Mouse (Mus musculus): Measurements from ENCODE around the gene Cdc16. TPM values are rescaled to one million over a fixed set of nuclear protein-coding genes. Genes with fewer than 3 reads are reported as not detected.
"Not testable (repeated sequence)": the region's sequence is repeated elsewhere in the genome, so short reads cannot be mapped to it uniquely, and the experiment has no call there.

Cdc16 gene
- polyA plus RNA-seq (2015; fragmentation: Nextera tagmentation; extraction: Ambion mirVana), result 132 and 143 TPM in 2 replicates

DNA sequence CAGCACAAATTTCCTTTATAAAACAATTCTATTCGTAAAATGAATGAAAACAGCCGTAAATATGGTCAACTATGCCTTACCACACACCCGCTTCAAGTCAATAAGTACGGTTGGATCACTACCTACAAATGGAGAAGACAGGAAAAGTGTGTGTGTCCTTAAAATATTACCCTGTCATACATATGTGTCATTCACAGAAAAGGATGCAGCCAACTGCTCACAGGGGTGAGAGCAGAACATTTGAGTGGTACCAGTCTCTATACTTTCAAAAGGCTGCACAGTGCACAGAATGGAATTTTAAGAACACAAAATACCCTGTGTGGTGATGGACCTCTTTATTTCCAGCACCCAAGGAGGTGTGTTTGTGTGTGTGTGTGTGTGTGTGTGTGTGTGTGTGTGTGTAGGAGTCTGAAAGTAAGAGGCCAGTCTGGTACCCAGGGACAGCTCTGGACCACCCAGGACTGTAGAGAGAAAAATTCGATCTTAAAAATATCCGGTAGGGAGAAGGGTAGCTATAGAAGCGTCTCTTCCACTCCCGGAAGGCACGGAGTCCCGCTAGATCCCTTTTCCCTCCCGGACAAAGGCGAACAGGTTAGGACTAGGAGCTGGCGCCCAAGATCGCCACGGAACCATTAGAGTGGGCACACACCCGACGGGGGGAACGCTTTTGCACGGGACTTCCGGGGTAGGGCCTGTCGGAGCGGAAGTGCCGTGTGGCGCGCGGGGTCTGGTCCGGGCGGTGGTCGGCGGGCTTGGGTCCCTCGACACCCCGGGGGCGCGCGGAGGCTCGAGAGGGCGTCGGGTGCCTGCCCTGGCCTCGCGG lies at the start of gene Cdc16:
Cdc16 (plus strand) TSS at position 695 of the 823 bp plus-strand sequence.
- peak within 1 kb of the TSS; percentile 92 for H3K9ac ChIP-seq
- peak within 1 kb of the TSS; percentile 89 for H3K27ac ChIP-seq
- 7% methylated on average over 40 of the region's 40 CpGs for WGBS
- H3K9me3 ChIP-seq, result no peaks in the 10 kb centered on the region
- H3K36me3 ChIP-seq, result peaks cover 5% of the 10 kb centered on the region
- ATAC-seq, result peak; percentile 96
- H3K4me3 ChIP-seq (replicated peaks), result peak within 1 kb of the TSS; percentile 98
- H3K4me2 ChIP-seq (replicated peaks), result peak within 1 kb of the TSS; percentile 73
- H3K27me3 ChIP-seq (replicated peaks), result no peaks in the 10 kb centered on the region
- H3K4me1 ChIP-seq (replicated peaks), result peaks cover 6% of the 10 kb centered on the region

- no peak overlapping the region for H3K9ac ChIP-seq
- H3K9me3 ChIP-seq, result no peaks in the 10 kb centered on the region
- H3K27me3 ChIP-seq (replicated peaks), result no peaks in the 10 kb centered on the region
- ATAC-seq, result no peak
- H3K4me1 ChIP-seq (replicated peaks), result peaks cover 5% of the 10 kb centered on the region
- no peak overlapping the region for H3K4me2 ChIP-seq (replicated peaks)
- WGBS, result 90% methylated on average over 5 of the region's 5 CpGs
- no peaks in the 10 kb centered on the region for H3K36me3 ChIP-seq
- no peak overlapping the region for H3K4me3 ChIP-seq (replicated peaks)
- no peak overlapping the region for H3K27ac ChIP-seq
Observed at GRCm38 (mm10) chr8:13708514-13708913, 49.0 kb upstream of the Cdc16 start.

DNA sequence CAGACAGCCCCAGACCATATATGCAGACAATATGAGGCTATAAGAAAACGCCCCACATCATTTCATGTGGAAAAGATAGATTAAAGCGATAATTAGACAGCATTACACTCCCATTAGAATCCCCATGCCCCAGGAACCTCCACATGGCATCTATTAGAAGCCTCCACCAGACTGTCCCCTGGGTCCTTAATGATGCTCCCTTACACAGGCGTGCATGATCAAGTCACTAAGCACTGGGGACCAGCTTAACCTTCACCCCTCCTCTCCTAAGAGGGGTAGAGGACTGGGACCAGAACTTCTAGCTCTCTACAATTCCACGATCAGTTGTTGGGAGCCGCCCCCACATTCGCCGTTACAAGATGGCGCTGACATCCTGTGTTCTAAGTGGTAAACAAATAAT lies 38.5 kb upstream of the Cdc16 start:
- no peak for ATAC-seq
- Histone ChIP-seq H3K36me3 (no peaks in the 10 kb centered on the region), H3K9ac (no peak overlapping the region), H3K27ac (no peak overlapping the region), H3K4me1 (replicated peaks) (no peaks in the 10 kb centered on the region), H3K4me2 (replicated peaks) (no peak overlapping the region), H3K4me3 (replicated peaks) (no peak overlapping the region), H3K27me3 (replicated peaks) (no peaks in the 10 kb centered on the region), H3K9me3 (no peaks in the 10 kb centered on the region)
- 91% methylated on average over 8 of the region's 8 CpGs for WGBS

DNA sequence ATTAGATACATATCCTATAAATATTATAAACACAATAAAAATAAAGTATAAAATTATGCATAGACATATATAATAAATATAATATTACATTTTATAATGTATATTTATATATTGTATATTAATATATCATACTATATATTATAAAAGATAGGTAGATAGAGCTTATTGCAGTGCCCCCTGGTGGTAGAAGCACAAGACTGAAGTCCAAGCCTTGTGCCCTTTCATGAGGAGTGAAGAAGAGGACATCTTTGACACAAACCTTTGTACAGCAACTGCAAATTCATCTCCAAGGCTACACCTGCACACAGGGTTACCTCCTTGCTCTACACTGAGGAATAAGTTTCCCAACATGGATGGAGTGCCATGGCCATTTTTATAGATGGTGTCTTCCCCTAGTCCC lies 31.8 kb upstream of the Cdc16 start:
- no peak for ATAC-seq
- H3K36me3 ChIP-seq, result no peaks in the 10 kb centered on the region
- no peak overlapping the region for H3K27ac ChIP-seq
- no peak overlapping the region for H3K9ac ChIP-seq
- no peaks in the 10 kb centered on the region for H3K9me3 ChIP-seq
- no peaks in the 10 kb centered on the region for H3K4me1 ChIP-seq (replicated peaks)
- H3K27me3 ChIP-seq (replicated peaks), result no peaks in the 10 kb centered on the region
- H3K4me3 ChIP-seq (replicated peaks), result no peak overlapping the region
- no peak overlapping the region for H3K4me2 ChIP-seq (replicated peaks)

GRCm38 (mm10) chr8:13727469-13728094 lies 29.9 kb upstream of the Cdc16 start:
- Histone ChIP-seq H3K4me2 (replicated peaks) (no peak overlapping the region), H3K4me3 (replicated peaks) (no peak overlapping the region), H3K27ac (no peak overlapping the region), H3K27me3 (replicated peaks) (no peaks in the 10 kb centered on the region), H3K4me1 (replicated peaks) (no peaks in the 10 kb centered on the region), H3K9ac (no peak overlapping the region), H3K9me3 (no peaks in the 10 kb centered on the region), H3K36me3 (no peaks in the 10 kb centered on the region)
- no peak for ATAC-seq
- 69% methylated on average over 10 of the region's 10 CpGs for WGBS

GRCm38 (mm10) chr8:13740323-13740770 lies 17.1 kb upstream of the Cdc16 start:
- Histone ChIP-seq H3K27me3 (replicated peaks) (no peaks in the 10 kb centered on the region), H3K36me3 (no peaks in the 10 kb centered on the region), H3K4me1 (replicated peaks) (no peaks in the 10 kb centered on the region; the same call in 1 of the 2 replicates), H3K9ac (no peak overlapping the region), H3K4me2 (replicated peaks) (peak overlapping the region; percentile 14; the same call in 1 of the 2 replicates), H3K27ac (peak overlapping the region; percentile 38), H3K4me3 (replicated peaks) (no peak overlapping the region), H3K9me3 (no peaks in the 10 kb centered on the region)
- 24% methylated on average over 6 of the region's 6 CpGs for WGBS
- ATAC-seq, result peak; percentile 66

- Histone ChIP-seq H3K4me3 (replicated peaks) (no peak overlapping the region), H3K9ac (no peak overlapping the region), H3K27ac (peak overlapping the region; percentile 38; the same call in 1 of the 2 replicates), H3K4me1 (replicated peaks) (no peaks in the 10 kb centered on the region; the same call in 1 of the 2 replicates), H3K9me3 (no peaks in the 10 kb centered on the region), H3K4me2 (replicated peaks) (no peak overlapping the region), H3K27me3 (replicated peaks) (no peaks in the 10 kb centered on the region), H3K36me3 (no peaks in the 10 kb centered on the region)
- WGBS, result 76% methylated on average over 7 of the region's 7 CpGs
- ATAC-seq, result no peak
Observed at GRCm38 (mm10) chr8:13740817-13741613, 16.5 kb upstream of the Cdc16 start.

- not testable (repeated sequence) for H3K9me3 ChIP-seq; ATAC-seq; H3K4me1 ChIP-seq (replicated peaks); H3K9ac ChIP-seq; H3K27ac ChIP-seq; H3K4me2 ChIP-seq (replicated peaks); H3K27me3 ChIP-seq (replicated peaks); H3K4me3 ChIP-seq (replicated peaks); H3K36me3 ChIP-seq
- WGBS, result 97% methylated on average over 6 of the region's 6 CpGs
Observed at GRCm38 (mm10) chr8:13746212-13746611, 11.3 kb upstream of the Cdc16 start.

- 0 out of 2 replicates have a peak, but pooled peaks cover 3% of the 10 kb centered on the region for H3K27me3 ChIP-seq (replicated peaks)
- no peak overlapping the region for H3K4me2 ChIP-seq (replicated peaks)
- H3K36me3 ChIP-seq, result no peaks in the 10 kb centered on the region
- no peaks in the 10 kb centered on the region for H3K9me3 ChIP-seq
- ATAC-seq, result peak; percentile 82
- no peak overlapping the region for H3K9ac ChIP-seq
- H3K4me3 ChIP-seq (replicated peaks), result no peak overlapping the region
- WGBS, result 6% methylated on average over 3 of the region's 3 CpGs
- H3K4me1 ChIP-seq (replicated peaks), result no peaks in the 10 kb centered on the region
- H3K27ac ChIP-seq, result no peak overlapping the region
Observed at GRCm38 (mm10) chr8:13747626-13748025, 9.8 kb upstream of the Cdc16 start.

GRCm38 (mm10) chr8:13753680-13754079 lies 3.8 kb upstream of the Cdc16 start:
- H3K36me3 ChIP-seq, result no peaks in the 10 kb centered on the region
- no peak for ATAC-seq
- H3K27ac ChIP-seq, result no peak overlapping the region
- 33% methylated on average over 2 of the region's 2 CpGs for WGBS
- no peak overlapping the region for H3K4me2 ChIP-seq (replicated peaks)
- peaks cover 2% of the 10 kb centered on the region; the same call in 1 of the 2 replicates for H3K4me1 ChIP-seq (replicated peaks)
- 0 out of 2 replicates have a peak, but pooled peaks cover 3% of the 10 kb centered on the region for H3K27me3 ChIP-seq (replicated peaks)
- H3K9me3 ChIP-seq, result no peaks in the 10 kb centered on the region
- no peak overlapping the region for H3K9ac ChIP-seq
- H3K4me3 ChIP-seq (replicated peaks), result no peak overlapping the region

- 0 out of 2 replicates have a peak, but pooled peaks cover under 1% of the 10 kb centered on the region for H3K27me3 ChIP-seq (replicated peaks)
- peak; percentile 36 for ATAC-seq
- peak overlapping the region; percentile 66; the same call in 1 of the 2 replicates for H3K4me2 ChIP-seq (replicated peaks)
- 51% methylated on average over 7 of the region's 7 CpGs for WGBS
- H3K27ac ChIP-seq, result peak overlapping the region; percentile 38; the same call in 1 of the 2 replicates
- peaks cover 6% of the 10 kb centered on the region for H3K4me1 ChIP-seq (replicated peaks)
- no peak overlapping the region for H3K9ac ChIP-seq
- no peaks in the 10 kb centered on the region for H3K9me3 ChIP-seq
- H3K36me3 ChIP-seq, result peaks cover 3% of the 10 kb centered on the region; the same call in 1 of the 2 replicates
- H3K4me3 ChIP-seq (replicated peaks), result no peak overlapping the region
Observed at GRCm38 (mm10) chr8:13756480-13756879, 996 bp upstream of the Cdc16 start.
